Mouse (Mus musculus): ENCODE data around the gene Fam76a. TPM values are rescaled to one million over a fixed set of nuclear protein-coding genes. Genes with fewer than 3 reads are reported as not detected.

Fam76a gene
- polyA plus RNA-seq, 1 experiment from 2014 or later = 37.0 TPM

GRCm38 (mm10) chr4:132912156-132912555, 10.2 kb downstream of the Fam76a start:
- no peaks in the 10 kb centered on the region for H3K9me3 ChIP-seq
- H3K36me3 ChIP-seq = peaks cover 92% of the 10 kb centered on the region
- H3K4me3 ChIP-seq = no peak overlapping the region
- H3K27ac ChIP-seq (replicated peaks) = no peak overlapping the region
- H3K9ac ChIP-seq = no peak overlapping the region
- no peaks in the 10 kb centered on the region for H3K27me3 ChIP-seq
- H3K4me1 ChIP-seq (replicated peaks) = no peaks in the 10 kb centered on the region
- 90% methylated on average over 6 of the region's 6 CpGs for WGBS
- no peak for ATAC-seq (ENCODE audit: low read depth)
- no peak overlapping the region for H3K4me2 ChIP-seq

GRCm38 (mm10) chr4:132905843-132906360, 16.5 kb downstream of the Fam76a start:
- Histone ChIP-seq H3K27me3 (no peaks in the 10 kb centered on the region), H3K4me2 (no peak overlapping the region), H3K4me3 (no peak overlapping the region), H3K9me3 (no peaks in the 10 kb centered on the region), H3K9ac (no peak overlapping the region), H3K36me3 (peaks cover 90% of the 10 kb centered on the region), H3K27ac (replicated peaks) (peak overlapping the region; percentile 13; the same call in 1 of the 2 replicates), H3K4me1 (replicated peaks) (no peaks in the 10 kb centered on the region)
- WGBS = 92% methylated on average over 5 of the region's 5 CpGs
- ATAC-seq (ENCODE audit: low read depth) = no peak

DNA sequence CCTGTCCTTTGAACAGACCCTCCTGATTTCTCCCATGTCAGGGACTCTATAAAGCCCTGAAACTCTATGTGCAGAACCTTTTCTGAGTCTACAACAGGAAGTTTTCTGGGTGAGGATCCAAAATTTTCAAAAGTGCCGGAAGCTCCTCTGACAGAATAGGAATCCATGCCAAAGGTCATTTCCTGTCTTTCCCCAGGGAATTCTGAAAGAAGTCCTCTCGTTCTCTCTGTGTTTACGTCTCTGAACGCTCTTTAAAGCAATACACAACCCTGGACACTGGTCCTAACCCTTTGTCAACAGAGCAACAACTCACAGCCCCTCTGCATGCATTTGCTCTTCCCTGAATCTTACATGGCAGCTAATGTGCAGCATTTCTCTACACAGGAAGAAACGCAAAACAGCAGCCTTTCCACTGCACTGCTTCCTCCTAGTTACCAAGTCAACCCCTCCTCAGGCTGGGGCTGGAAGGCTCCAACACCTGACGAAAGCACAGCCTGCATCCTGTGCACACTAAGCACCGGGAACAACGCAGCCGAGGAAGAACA, 17.5 kb downstream of the Fam76a start:
- Histone ChIP-seq H3K27me3 (no peaks in the 10 kb centered on the region), H3K9ac (no peak overlapping the region), H3K36me3 (peaks cover 88% of the 10 kb centered on the region), H3K27ac (replicated peaks) (peak overlapping the region; percentile 52; the same call in 1 of the 2 replicates), H3K4me3 (no peak overlapping the region), H3K4me2 (no peak overlapping the region), H3K9me3 (no peaks in the 10 kb centered on the region), H3K4me1 (replicated peaks) (no peaks in the 10 kb centered on the region)
- ATAC-seq (ENCODE audit: low read depth) = no peak
- 80% methylated on average over 9 of the region's 9 CpGs for WGBS

- peak overlapping the region; percentile 52; the same call in 1 of the 2 replicates for H3K27ac ChIP-seq (replicated peaks)
Measured at GRCm38 (mm10) chr4:132904071-132904470, 18.3 kb downstream of the Fam76a start.

DNA sequence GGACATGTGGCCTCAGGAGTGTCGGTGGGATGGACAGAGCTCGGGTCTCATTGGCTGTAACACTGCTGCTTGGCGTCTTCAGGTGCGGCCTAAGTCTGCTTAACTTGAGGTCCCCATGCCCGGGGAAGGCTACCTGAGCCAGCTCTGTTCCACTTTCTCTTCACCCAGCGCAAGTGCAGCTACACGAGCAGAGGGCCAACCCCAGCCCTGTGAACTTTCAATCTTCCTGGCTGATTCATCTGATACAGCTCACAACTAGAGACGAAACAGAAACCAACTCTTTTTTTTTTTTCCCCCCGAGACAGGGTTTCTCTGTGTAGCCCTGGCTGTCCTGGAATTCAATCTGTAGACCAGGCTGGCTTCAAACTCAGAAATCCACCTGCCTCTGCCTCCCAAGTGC, 24.2 kb downstream of the Fam76a start:
- Histone ChIP-seq H3K4me1 (replicated peaks) (no peaks in the 10 kb centered on the region), H3K27me3 (no peaks in the 10 kb centered on the region), H3K4me2 (no peak overlapping the region), H3K27ac (replicated peaks) (no peak overlapping the region), H3K4me3 (no peak overlapping the region), H3K9me3 (no peaks in the 10 kb centered on the region), H3K36me3 (peaks cover 36% of the 10 kb centered on the region), H3K9ac (no peak overlapping the region)
- ATAC-seq (ENCODE audit: low read depth) = no peak
- 90% methylated on average over 9 of the region's 9 CpGs for WGBS

More at GRCm38 (mm10) chr4:132904071-132904470, 18.3 kb downstream of the Fam76a start:
- no peaks in the 10 kb centered on the region for H3K27me3 ChIP-seq
- no peaks in the 10 kb centered on the region for H3K4me1 ChIP-seq (replicated peaks)
- no peak for ATAC-seq (ENCODE audit: low read depth)
- H3K4me3 ChIP-seq = no peak overlapping the region
- 87% methylated on average over 2 of the region's 2 CpGs for WGBS
- peaks cover 85% of the 10 kb centered on the region for H3K36me3 ChIP-seq
- no peak overlapping the region for H3K9ac ChIP-seq
- H3K4me2 ChIP-seq = no peak overlapping the region
- H3K9me3 ChIP-seq = no peaks in the 10 kb centered on the region

GRCm38 (mm10) chr4:132894402-132894801, 28.0 kb downstream of the Fam76a start:
- H3K4me2 ChIP-seq = no peak overlapping the region
- H3K27me3 ChIP-seq = no peaks in the 10 kb centered on the region
- H3K4me3 ChIP-seq = no peak overlapping the region
- 34% methylated on average over 7 of the region's 7 CpGs for WGBS
- no peaks in the 10 kb centered on the region for H3K9me3 ChIP-seq
- no peaks in the 10 kb centered on the region for H3K4me1 ChIP-seq (replicated peaks)
- no peak overlapping the region for H3K9ac ChIP-seq
- no peaks in the 10 kb centered on the region; the same call in 1 of the 2 replicates for H3K36me3 ChIP-seq
- H3K27ac ChIP-seq (replicated peaks) = no peak overlapping the region
- ATAC-seq (ENCODE audit: low read depth) = no peak

- Histone ChIP-seq H3K4me3 (peak overlapping the region; percentile 96), H3K4me2 (peak overlapping the region; percentile 94), H3K4me1 (replicated peaks) (peaks cover 40% of the 10 kb centered on the region), H3K9ac (peak overlapping the region; percentile 97), H3K27ac (replicated peaks) (peak overlapping the region; percentile 88), H3K27me3 (no peaks in the 10 kb centered on the region), H3K36me3 (peaks cover 10% of the 10 kb centered on the region; the same call in 1 of the 2 replicates), H3K9me3 (no peaks in the 10 kb centered on the region)
- WGBS = 16% methylated on average over 9 of the region's 9 CpGs
- 0 out of 2 replicates have a peak, but pooled peaks have one; percentile 15 for ATAC-seq (ENCODE audit: low read depth)
Measured at GRCm38 (mm10) chr4:132884844-132885374, 37.4 kb downstream of the Fam76a start.

- peaks cover 16% of the 10 kb centered on the region for H3K36me3 ChIP-seq
- H3K9ac ChIP-seq = peak within 1 kb of the TSS; percentile 97
- H3K27ac ChIP-seq (replicated peaks) = peak within 1 kb of the TSS; percentile 88
- no peaks in the 10 kb centered on the region for H3K27me3 ChIP-seq
- H3K4me2 ChIP-seq = peak within 1 kb of the TSS; percentile 94
- H3K4me3 ChIP-seq = peak within 1 kb of the TSS; percentile 96
- no peaks in the 10 kb centered on the region for H3K9me3 ChIP-seq
- peaks cover 40% of the 10 kb centered on the region for H3K4me1 ChIP-seq (replicated peaks)
- under 1% methylated on average over 72 of the region's 72 CpGs for WGBS
- peak; percentile 98 for ATAC-seq (ENCODE audit: low read depth)
Measured at GRCm38 (mm10) chr4:132884064-132884843, 38.1 kb downstream of the Fam76a start, which contains the start of gene Stx12. Gene Stx12 (minus strand): TSS chr4:132884509.

DNA sequence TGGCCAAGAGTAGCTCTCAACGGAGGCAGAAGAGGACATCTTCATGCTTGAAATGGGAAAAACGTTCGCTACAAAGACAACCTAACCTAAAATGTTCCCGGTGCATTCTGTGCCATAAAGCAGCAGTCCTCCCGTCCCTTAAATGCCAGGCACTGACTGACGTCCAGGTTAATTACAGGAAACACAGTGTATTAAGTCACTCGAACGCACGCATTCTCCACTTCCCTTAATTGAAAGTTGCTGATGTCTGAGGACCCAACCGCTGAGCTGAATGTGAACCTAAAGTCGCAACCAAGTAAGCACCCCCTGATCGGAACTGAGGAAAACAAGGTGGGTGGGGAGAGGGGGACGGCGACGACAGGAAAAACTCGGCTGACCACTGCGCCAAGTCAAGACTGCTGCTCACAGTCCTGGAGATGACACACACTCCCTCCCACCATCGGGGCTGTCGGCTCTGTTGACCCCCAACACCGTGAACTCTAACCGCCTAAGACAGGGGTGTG, 38.7 kb downstream of the Fam76a start:
- Histone ChIP-seq H3K4me2 (peak overlapping the region; percentile 94), H3K27ac (replicated peaks) (peak overlapping the region; percentile 88), H3K4me3 (peak overlapping the region; percentile 96), H3K27me3 (no peaks in the 10 kb centered on the region), H3K9me3 (no peaks in the 10 kb centered on the region), H3K9ac (peak overlapping the region; percentile 97), H3K4me1 (replicated peaks) (peaks cover 40% of the 10 kb centered on the region), H3K36me3 (peaks cover 17% of the 10 kb centered on the region)
- ATAC-seq (ENCODE audit: low read depth) = no peak; the same call in 1 of the 2 replicates
- WGBS = 2% methylated on average over 21 of the region's 21 CpGs

GRCm38 (mm10) chr4:132874363-132875097, 47.8 kb downstream of the Fam76a start:
- Histone ChIP-seq H3K9ac (no peak overlapping the region), H3K36me3 (peaks cover 22% of the 10 kb centered on the region), H3K9me3 (no peaks in the 10 kb centered on the region), H3K27me3 (no peaks in the 10 kb centered on the region), H3K4me2 (no peak overlapping the region), H3K4me3 (no peak overlapping the region), H3K27ac (replicated peaks) (no peak overlapping the region), H3K4me1 (replicated peaks) (no peaks in the 10 kb centered on the region)
- 90% methylated on average over 7 of the region's 7 CpGs for WGBS
- ATAC-seq (ENCODE audit: low read depth) = no peak

GRCm38 (mm10) chr4:132873481-132874362, 48.6 kb downstream of the Fam76a start:
- Histone ChIP-seq H3K4me1 (replicated peaks) (no peaks in the 10 kb centered on the region), H3K27ac (replicated peaks) (no peak overlapping the region), H3K4me3 (no peak overlapping the region), H3K27me3 (no peaks in the 10 kb centered on the region), H3K9ac (no peak overlapping the region), H3K36me3 (peaks cover 28% of the 10 kb centered on the region), H3K4me2 (no peak overlapping the region), H3K9me3 (no peaks in the 10 kb centered on the region)
- no peak for ATAC-seq (ENCODE audit: low read depth)
- WGBS = 90% methylated on average over 11 of the region's 11 CpGs

All from neural tube, embryonic 13.5 days (tissue).